Mouse (Mus musculus) intestine, embryonic 14.5 days (tissue): ENCODE data around the gene Kcne1. TPM values are rescaled to one million over a fixed set of nuclear protein-coding genes. Genes with fewer than 3 reads are reported as not detected.

Experiments used
- ATAC-seq: fragments of 200-750 bp; cut with Nextera tagmentation; replicated peaks from 2 replicates; pipeline ENCODE4 v1.8.0; 2017; ENCODE audit warnings: low read depth, moderate number of reproducible peaks, moderate TSS enrichment, moderate library complexity; ENCODE audit not compliant: low FRiP score, low TSS enrichment
- DNase-seq: peaks from one replicate; pipeline ENCODE4 v3.0.0-alpha.2; 2018; ENCODE audit warnings: low spot score
- H3K27ac ChIP-seq: fragments of 300-500 bp; sonication (generic); 2 replicates; pipeline ENCODE4 v1.5.1; 2014; ENCODE audit warnings: low read depth, mild to moderate bottlenecking, control low read depth
- H3K27me3 ChIP-seq: fragments of 300-500 bp; sonication (generic); replicated peaks from 2 replicates; pipeline ENCODE4 v1.6.1; 2014; ENCODE audit warnings: low read length, control low read depth; ENCODE audit not compliant: control insufficient read depth, insufficient read depth
- H3K36me3 ChIP-seq: fragments of 300-500 bp; sonication (generic); 2 replicates; pipeline ENCODE4 v1.6.1; 2014; ENCODE audit warnings: low read length, control low read depth; ENCODE audit not compliant: control insufficient read depth, insufficient read depth
- H3K4me1 ChIP-seq: fragments of 300-500 bp; sonication (generic); replicated peaks from 2 replicates; pipeline ENCODE4 v1.6.1; 2014; ENCODE audit warnings: low read length, control low read depth, mixed read lengths; ENCODE audit not compliant: control insufficient read depth, insufficient read depth
- H3K4me2 ChIP-seq: fragments of 300-500 bp; sonication (generic); 2 replicates; pipeline ENCODE4 v1.6.1; 2014; ENCODE audit warnings: low read length
- H3K4me3 ChIP-seq: fragments of 300-500 bp; sonication (generic); 2 replicates; pipeline ENCODE4 v1.5.1; 2014; ENCODE audit warnings: low read depth, low read length, control low read depth, mixed read lengths
- H3K9ac ChIP-seq: fragments of 300-500 bp; sonication (generic); 2 replicates; pipeline ENCODE4 v1.6.1; 2014; ENCODE audit warnings: mild to moderate bottlenecking, low read length
- H3K9me3 ChIP-seq: fragments of 300-500 bp; sonication (generic); 2 replicates; pipeline ENCODE4 v1.6.1; 2016; ENCODE audit warnings: low read length, control low read depth; ENCODE audit not compliant: control insufficient read depth
- WGBS: fragments of 180-500 bp; shearing (Covaris S2); extraction: QIAGEN DNeasy Blood & Tissue Kit; methylation state at CpG from one replicate; pipeline ENCODE4 v1.1.7; 2014; 5-methylcytosine and 5-hydroxymethylcytosine counted together
- polyA plus RNA-seq: library from polyadenylated mRNA; unstranded; fragments of >200 nt; fragmentation: Nextera tagmentation; extraction: Ambion mirVana; gene quantifications from 2 replicates; pipeline ENCODE4 v1.2.1, GENCODE M21; 2014

Kcne1 gene
- polyA plus RNA-seq, 1 experiment from 2014 or later: not detected

GRCm38 (mm10) chr16:92369260-92369659 lies 10.0 kb upstream of the Kcne1 start:
- DNase-seq (no peak), ATAC-seq (peak; percentile 53; the same call in 1 of the 2 replicates)
- H3K4me2 ChIP-seq: no peak overlapping the region
- 52% methylated on average over 2 of the region's 2 CpGs for WGBS
- H3K9ac ChIP-seq: no peak overlapping the region
- no peaks in the 10 kb centered on the region for H3K27me3 ChIP-seq
- no peaks in the 10 kb centered on the region; the same call in 1 of the 2 replicates for H3K4me1 ChIP-seq
- H3K27ac ChIP-seq: no peak overlapping the region
- H3K9me3 ChIP-seq: no peaks in the 10 kb centered on the region
- H3K36me3 ChIP-seq: no peaks in the 10 kb centered on the region
- no peak overlapping the region for H3K4me3 ChIP-seq

- no peaks in the 10 kb centered on the region; the same call in 1 of the 2 replicates for H3K4me1 ChIP-seq
- H3K36me3 ChIP-seq: no peaks in the 10 kb centered on the region
- no peak for ATAC-seq
- no peaks in the 10 kb centered on the region for H3K9me3 ChIP-seq
- no peak overlapping the region for H3K4me3 ChIP-seq
- H3K4me2 ChIP-seq: no peak overlapping the region
- H3K27me3 ChIP-seq: no peaks in the 10 kb centered on the region
- no peak overlapping the region for H3K9ac ChIP-seq
- H3K27ac ChIP-seq: no peak overlapping the region
- no peak for DNase-seq
- 50% methylated on average over 7 of the region's 7 CpGs for WGBS
Observed at GRCm38 (mm10) chr16:92365477-92365876, 6.2 kb upstream of the Kcne1 start.

- no peaks in the 10 kb centered on the region for H3K36me3 ChIP-seq
- H3K4me2 ChIP-seq: no peak overlapping the region
- no peaks in the 10 kb centered on the region for H3K9me3 ChIP-seq
- ATAC-seq (no peak), DNase-seq (no peak)
- no peak overlapping the region for H3K9ac ChIP-seq
- H3K4me1 ChIP-seq: peaks cover 4% of the 10 kb centered on the region; the same call in 1 of the 2 replicates
- H3K4me3 ChIP-seq: no peak overlapping the region
- H3K27ac ChIP-seq: no peak overlapping the region
- no peaks in the 10 kb centered on the region for H3K27me3 ChIP-seq
- 68% methylated on average over 7 of the region's 7 CpGs for WGBS
Observed at GRCm38 (mm10) chr16:92360711-92361110, 1.4 kb upstream of the Kcne1 start.

- WGBS: 21% methylated on average over 9 of the region's 9 CpGs
- no peaks in the 10 kb centered on the region for H3K27me3 ChIP-seq
- no peak overlapping the region for H3K27ac ChIP-seq
- peaks cover 4% of the 10 kb centered on the region; the same call in 1 of the 2 replicates for H3K4me1 ChIP-seq
- DNase-seq (no peak), ATAC-seq (peak; percentile 38; the same call in 1 of the 2 replicates)
- no peak overlapping the region for H3K9ac ChIP-seq
- H3K36me3 ChIP-seq: no peaks in the 10 kb centered on the region
- H3K9me3 ChIP-seq: no peaks in the 10 kb centered on the region
- no peak overlapping the region for H3K4me3 ChIP-seq
- H3K4me2 ChIP-seq: peak overlapping the region; percentile 18; the same call in 1 of the 2 replicates
Observed at GRCm38 (mm10) chr16:92358734-92359133, 534 bp downstream of the Kcne1 start.

GRCm38 (mm10) chr16:92357566-92357965 lies 1.7 kb downstream of the Kcne1 start:
- Histone ChIP-seq H3K9ac (no peak overlapping the region), H3K36me3 (no peaks in the 10 kb centered on the region), H3K9me3 (no peaks in the 10 kb centered on the region), H3K27me3 (no peaks in the 10 kb centered on the region), H3K27ac (no peak overlapping the region), H3K4me1 (peaks cover 4% of the 10 kb centered on the region; the same call in 1 of the 2 replicates), H3K4me2 (no peak overlapping the region), H3K4me3 (no peak overlapping the region)
- ATAC-seq: no peak
- no peak for DNase-seq
- 77% methylated on average over 10 of the region's 10 CpGs for WGBS

- H3K27me3 ChIP-seq: no peaks in the 10 kb centered on the region
- H3K4me2 ChIP-seq: no peak overlapping the region
- DNase-seq: no peak
- no peaks in the 10 kb centered on the region for H3K9me3 ChIP-seq
- no peak overlapping the region for H3K9ac ChIP-seq
- H3K36me3 ChIP-seq: no peaks in the 10 kb centered on the region
- ATAC-seq: no peak
- 79% methylated on average over 9 of the region's 9 CpGs for WGBS
- H3K27ac ChIP-seq: no peak overlapping the region
- H3K4me1 ChIP-seq: peaks cover 4% of the 10 kb centered on the region; the same call in 1 of the 2 replicates
- no peak overlapping the region for H3K4me3 ChIP-seq
Observed at GRCm38 (mm10) chr16:92357023-92357422, 2.2 kb downstream of the Kcne1 start.

- Histone ChIP-seq H3K27me3 (no peaks in the 10 kb centered on the region), H3K27ac (no peak overlapping the region), H3K4me1 (peaks cover 4% of the 10 kb centered on the region; the same call in 1 of the 2 replicates), H3K4me3 (no peak overlapping the region), H3K4me2 (no peak overlapping the region), H3K36me3 (no peaks in the 10 kb centered on the region), H3K9me3 (no peaks in the 10 kb centered on the region), H3K9ac (no peak overlapping the region)
- DNase-seq: no peak
- no peak for ATAC-seq
- WGBS: 66% methylated on average over 11 of the region's 11 CpGs
Observed at GRCm38 (mm10) chr16:92355982-92356381, 3.3 kb downstream of the Kcne1 start.

GRCm38 (mm10) chr16:92355366-92355765 lies 3.9 kb downstream of the Kcne1 start:
- 81% methylated on average over 5 of the region's 5 CpGs for WGBS
- no peaks in the 10 kb centered on the region for H3K27me3 ChIP-seq
- no peak for ATAC-seq
- H3K27ac ChIP-seq: no peak overlapping the region
- no peak overlapping the region for H3K4me2 ChIP-seq
- no peaks in the 10 kb centered on the region for H3K36me3 ChIP-seq
- no peak for DNase-seq
- no peak overlapping the region for H3K4me3 ChIP-seq
- H3K4me1 ChIP-seq: peaks cover 4% of the 10 kb centered on the region; the same call in 1 of the 2 replicates
- no peaks in the 10 kb centered on the region for H3K9me3 ChIP-seq
- no peak overlapping the region for H3K9ac ChIP-seq

GRCm38 (mm10) chr16:92353897-92354296 lies 5.4 kb downstream of the Kcne1 start:
- DNase-seq (no peak), ATAC-seq (no peak)
- peaks cover 4% of the 10 kb centered on the region; the same call in 1 of the 2 replicates for H3K4me1 ChIP-seq
- 68% methylated on average over 2 of the region's 2 CpGs for WGBS
- no peak overlapping the region for H3K9ac ChIP-seq
- no peaks in the 10 kb centered on the region for H3K36me3 ChIP-seq
- H3K4me3 ChIP-seq: no peak overlapping the region
- no peaks in the 10 kb centered on the region for H3K9me3 ChIP-seq
- H3K4me2 ChIP-seq: no peak overlapping the region
- H3K27me3 ChIP-seq: no peaks in the 10 kb centered on the region
- no peak overlapping the region for H3K27ac ChIP-seq
